Mouse (Mus musculus) hindbrain, embryonic 11.5 days (tissue): Measurements from ENCODE around the gene Rassf8. TPM values are rescaled to one million over a fixed set of nuclear protein-coding genes. Genes with fewer than 3 reads are reported as not detected.

Experiments
- ATAC-seq: fragments of 200-750 bp; cut with Nextera tagmentation; 2 replicates; pipeline ENCODE4 v1.8.0; 2017; ENCODE audit warnings: mild to moderate bottlenecking, moderate TSS enrichment, moderate library complexity; ENCODE audit not compliant: low FRiP score
- DNase-seq: peaks from one replicate; pipeline ENCODE4 v3.0.0-alpha.2; 2015; ENCODE audit warnings: low spot score
- H3K27ac ChIP-seq: fragments of 300-500 bp; sonication (generic); 2 replicates; pipeline ENCODE4 v1.5.1; 2014; ENCODE audit warnings: mild to moderate bottlenecking, low read depth, low read length
- H3K27me3 ChIP-seq: fragments of 300-500 bp; sonication (generic); 2 replicates; pipeline ENCODE4 v1.6.1; 2014; ENCODE audit warnings: mild to moderate bottlenecking, low read length, moderate library complexity, mixed read lengths; ENCODE audit not compliant: control insufficient read depth, insufficient read depth
- H3K36me3 ChIP-seq: fragments of 300-500 bp; sonication (generic); 2 replicates; pipeline ENCODE4 v1.6.1; 2014; ENCODE audit warnings: mild to moderate bottlenecking, low read length, moderate library complexity, mixed read lengths; ENCODE audit not compliant: control insufficient read depth, insufficient read depth
- H3K4me1 ChIP-seq: fragments of 300-500 bp; sonication (generic); replicated peaks from 2 replicates; pipeline ENCODE4 v1.6.1; 2014; ENCODE audit warnings: low read length, mixed read lengths; ENCODE audit not compliant: control insufficient read depth, insufficient read depth
- H3K4me2 ChIP-seq: fragments of 300-500 bp; sonication (generic); replicated peaks from 2 replicates; pipeline ENCODE4 v1.6.1; 2014; ENCODE audit warnings: mild to moderate bottlenecking, low read depth, low read length
- H3K4me3 ChIP-seq: fragments of 300-500 bp; sonication (generic); 2 replicates; pipeline ENCODE4 v1.5.1; 2014; ENCODE audit warnings: low read depth, low read length
- H3K9ac ChIP-seq: fragments of 300-500 bp; sonication (generic); 2 replicates; pipeline ENCODE4 v1.6.1; 2014; ENCODE audit warnings: low read depth, low read length
- H3K9me3 ChIP-seq: fragments of 300-500 bp; sonication (generic); 2 replicates; pipeline ENCODE4 v1.6.1; 2016; ENCODE audit warnings: low read length; ENCODE audit not compliant: control insufficient read depth
- WGBS: fragments of 180-500 bp; shearing (Covaris S2); extraction: QIAGEN DNeasy Blood & Tissue Kit; methylation state at CpG from one replicate; pipeline ENCODE4 v1.1.7; 2014; 5-methylcytosine and 5-hydroxymethylcytosine counted together
- polyA plus RNA-seq: library from polyadenylated mRNA; unstranded; fragments of >200 nt; fragmentation: Nextera tagmentation; extraction: Ambion mirVana; gene quantifications from 2 replicates; pipeline ENCODE4 v1.2.1, GENCODE M21; 2014

The Rassf8 gene
- polyA plus RNA-seq, 1 experiment from 2014 or later, result 7.0 TPM

DNA sequence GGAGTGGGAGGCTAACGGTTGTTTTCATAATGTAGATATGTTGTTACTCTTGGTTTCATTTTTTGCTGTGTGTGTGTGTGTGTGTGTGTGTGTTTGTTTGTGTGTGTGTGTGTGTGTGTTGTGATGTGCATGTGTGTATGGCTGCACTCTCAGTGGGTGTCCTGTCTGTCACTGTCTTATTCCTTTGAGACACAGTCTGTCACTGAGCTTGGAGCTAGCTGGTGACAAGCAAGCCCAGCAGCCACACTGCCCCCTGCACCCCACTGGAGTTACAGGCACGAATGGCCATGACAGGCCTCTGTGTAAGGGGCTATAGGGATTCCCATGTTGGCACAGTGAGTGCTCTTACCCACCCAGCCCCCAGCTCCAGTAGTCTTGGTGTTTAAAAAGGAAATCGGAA lies 51.1 kb downstream of the Rassf8 start:
- H3K36me3 ChIP-seq, result no peaks in the 10 kb centered on the region
- 73% methylated on average over 3 of the region's 3 CpGs for WGBS
- no peak overlapping the region for H3K27ac ChIP-seq
- H3K9me3 ChIP-seq, result no peaks in the 10 kb centered on the region
- H3K4me2 ChIP-seq, result no peak overlapping the region
- H3K4me3 ChIP-seq, result no peak overlapping the region
- H3K27me3 ChIP-seq, result no peaks in the 10 kb centered on the region
- H3K9ac ChIP-seq, result no peak overlapping the region
- DNase-seq, result no peak
- ATAC-seq, result no peak
- no peaks in the 10 kb centered on the region for H3K4me1 ChIP-seq

DNA sequence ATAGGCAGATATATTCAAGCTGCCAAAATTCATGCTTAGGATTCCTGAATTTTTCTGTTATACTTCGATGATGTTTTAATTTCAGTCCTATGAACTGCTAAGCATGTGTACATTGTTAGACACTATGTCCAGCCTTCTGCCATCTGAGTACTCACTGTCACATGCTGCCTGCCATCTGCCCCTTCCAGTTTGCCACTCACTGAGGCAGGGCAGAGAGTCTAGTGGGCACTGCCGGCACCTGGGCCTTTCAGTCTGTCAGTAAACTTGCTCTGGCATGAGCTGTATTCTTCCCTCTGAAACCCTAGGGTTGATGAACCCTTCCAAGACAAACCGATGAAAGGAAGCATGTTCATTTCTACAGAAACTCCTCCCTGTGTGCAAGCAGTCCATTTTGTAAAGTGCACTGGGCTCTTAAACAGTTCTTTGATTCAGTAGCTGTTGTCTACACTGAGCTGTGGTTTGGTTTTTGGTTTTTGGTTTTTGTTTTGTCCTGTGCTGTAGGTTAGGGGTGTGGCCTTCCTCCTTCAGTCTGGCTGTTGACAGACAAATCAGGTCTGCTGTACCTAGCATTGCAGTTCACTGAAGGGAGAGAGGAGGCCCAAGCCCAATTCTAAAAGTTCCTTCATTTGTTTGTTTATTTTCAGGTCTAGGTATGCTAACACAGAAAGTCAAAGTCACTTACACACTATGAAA lies 55.4 kb downstream of the Rassf8 start:
- Histone ChIP-seq H3K9ac (no peak overlapping the region), H3K36me3 (no peaks in the 10 kb centered on the region), H3K4me2 (no peak overlapping the region), H3K27ac (no peak overlapping the region), H3K9me3 (no peaks in the 10 kb centered on the region), H3K4me1 (no peaks in the 10 kb centered on the region), H3K27me3 (no peaks in the 10 kb centered on the region), H3K4me3 (no peak overlapping the region)
- ATAC-seq (no peak), DNase-seq (no peak)
- 87% methylated on average over 3 of the region's 3 CpGs for WGBS

DNA sequence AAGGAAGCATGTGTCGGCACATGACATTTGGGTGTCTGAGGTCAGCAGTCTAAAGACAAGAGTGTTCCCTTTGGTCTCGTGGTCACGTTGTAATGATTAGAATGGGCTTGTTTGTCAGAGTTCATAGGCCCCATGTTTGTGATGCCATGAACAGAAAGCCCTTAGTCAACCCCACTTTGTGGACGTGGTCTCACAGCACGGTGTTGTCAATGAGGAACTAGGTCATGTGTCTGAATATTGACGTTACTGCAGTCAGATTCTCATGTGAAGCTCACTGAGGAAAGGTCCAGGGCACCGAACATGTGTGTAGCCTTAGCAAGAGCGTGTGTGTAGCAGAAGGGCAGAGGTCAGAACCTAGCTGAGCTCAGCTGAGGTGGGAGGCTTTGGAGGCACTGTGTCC lies 56.3 kb downstream of the Rassf8 start:
- no peaks in the 10 kb centered on the region for H3K27me3 ChIP-seq
- WGBS, result 79% methylated on average over 8 of the region's 8 CpGs
- no peak overlapping the region for H3K27ac ChIP-seq
- H3K4me1 ChIP-seq, result no peaks in the 10 kb centered on the region
- H3K4me3 ChIP-seq, result no peak overlapping the region
- no peak overlapping the region for H3K4me2 ChIP-seq
- no peaks in the 10 kb centered on the region for H3K9me3 ChIP-seq
- no peak for DNase-seq
- H3K9ac ChIP-seq, result no peak overlapping the region
- H3K36me3 ChIP-seq, result no peaks in the 10 kb centered on the region
- ATAC-seq, result no peak

DNA sequence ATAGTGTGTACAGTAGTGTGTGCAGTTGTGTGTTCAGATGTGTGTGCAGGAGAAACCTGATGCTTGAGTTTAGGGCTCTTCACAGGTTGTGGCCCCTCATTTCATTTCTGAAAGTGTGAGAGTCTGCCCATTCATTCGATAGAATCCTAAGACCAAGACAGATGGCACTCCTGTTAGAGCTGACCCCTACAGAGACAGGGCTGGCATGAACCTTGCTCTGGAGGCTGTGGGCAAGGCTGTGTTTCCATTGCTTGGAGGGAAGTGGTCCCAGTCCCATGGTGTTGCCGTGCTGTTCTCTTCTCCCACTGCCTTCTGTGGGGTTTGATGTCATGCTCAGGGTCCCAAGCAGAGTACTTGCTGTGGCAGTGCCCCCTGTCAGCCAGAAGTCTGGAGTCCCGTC lies 57.7 kb downstream of the Rassf8 start:
- no peak overlapping the region for H3K27ac ChIP-seq
- ATAC-seq, result no peak
- H3K4me2 ChIP-seq, result no peak overlapping the region
- no peak for DNase-seq
- H3K36me3 ChIP-seq, result no peaks in the 10 kb centered on the region
- WGBS, result 80% methylated on average over 3 of the region's 3 CpGs
- H3K27me3 ChIP-seq, result no peaks in the 10 kb centered on the region
- H3K4me3 ChIP-seq, result no peak overlapping the region
- H3K4me1 ChIP-seq, result no peaks in the 10 kb centered on the region
- H3K9ac ChIP-seq, result no peak overlapping the region
- H3K9me3 ChIP-seq, result no peaks in the 10 kb centered on the region

DNA sequence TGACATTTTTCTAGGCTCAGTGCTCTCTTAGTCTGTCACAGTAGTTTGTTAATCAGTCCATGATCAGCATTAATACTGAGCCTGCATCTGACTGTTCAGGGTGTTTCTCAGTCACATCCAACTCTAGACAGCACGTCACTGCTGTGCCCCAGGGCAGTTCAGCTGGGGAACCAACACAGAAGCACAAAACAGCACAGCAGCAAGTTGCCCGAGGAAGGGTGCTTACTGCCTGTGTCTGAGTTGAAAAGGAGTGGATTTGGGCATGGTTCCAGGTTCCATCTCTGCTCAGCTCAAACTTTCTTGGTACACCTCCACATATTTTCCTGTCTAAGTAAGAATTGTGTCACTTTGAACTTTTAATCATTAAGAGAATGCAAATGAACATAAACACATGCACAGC lies 60.2 kb downstream of the Rassf8 start:
- Histone ChIP-seq H3K4me2 (no peak overlapping the region), H3K27ac (no peak overlapping the region), H3K9ac (no peak overlapping the region), H3K36me3 (no peaks in the 10 kb centered on the region), H3K9me3 (no peaks in the 10 kb centered on the region), H3K4me3 (no peak overlapping the region), H3K4me1 (no peaks in the 10 kb centered on the region), H3K27me3 (no peaks in the 10 kb centered on the region)
- 58% methylated on average over 2 of the region's 2 CpGs for WGBS
- no peak for DNase-seq
- ATAC-seq, result no peak

DNA sequence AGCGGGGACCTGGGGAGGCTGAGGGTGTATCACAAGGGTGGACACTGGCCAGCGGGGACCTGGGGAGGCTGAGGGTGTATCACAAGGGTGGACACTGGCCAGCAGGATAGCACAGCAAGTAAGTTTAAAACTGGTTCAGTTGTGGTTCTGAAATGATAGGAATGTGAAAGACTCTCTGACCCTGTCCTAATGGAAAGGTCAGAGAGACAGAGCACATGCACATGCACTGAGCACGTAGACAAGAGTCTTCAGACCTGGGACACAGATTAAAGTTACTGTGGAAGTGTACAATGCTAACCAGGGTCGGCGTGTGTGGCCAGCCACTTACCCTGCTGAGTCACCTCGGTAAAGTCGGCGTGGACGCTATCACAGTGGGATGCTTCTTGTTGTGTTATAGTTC lies 61.4 kb downstream of the Rassf8 start:
- 82% methylated on average over 9 of the region's 9 CpGs for WGBS
- Histone ChIP-seq H3K4me2 (no peak overlapping the region), H3K36me3 (no peaks in the 10 kb centered on the region), H3K27me3 (no peaks in the 10 kb centered on the region), H3K9me3 (no peaks in the 10 kb centered on the region), H3K27ac (no peak overlapping the region), H3K4me3 (no peak overlapping the region), H3K9ac (no peak overlapping the region), H3K4me1 (no peaks in the 10 kb centered on the region)
- no peak for ATAC-seq
- DNase-seq, result no peak

DNA sequence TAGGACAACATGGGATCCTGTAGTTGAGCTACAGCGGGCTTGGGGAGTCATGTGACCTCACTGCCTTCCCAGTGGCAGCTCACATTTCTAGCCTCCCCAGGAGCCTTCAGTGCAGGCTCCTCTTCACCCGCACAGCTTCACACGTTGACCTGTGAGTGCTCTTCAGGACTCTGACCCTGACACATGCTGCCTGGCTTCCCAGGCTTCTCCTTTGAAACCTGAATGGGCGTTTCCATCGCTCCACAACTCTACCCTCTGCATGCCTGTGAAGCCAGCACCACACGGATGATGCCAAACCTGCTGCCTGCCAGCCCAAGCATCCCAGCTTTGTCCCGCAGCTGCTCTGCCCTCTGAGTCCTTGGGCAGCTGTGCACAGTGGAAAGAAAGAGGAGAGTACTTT lies 63.0 kb downstream of the Rassf8 start:
- no peak overlapping the region for H3K27ac ChIP-seq
- H3K4me1 ChIP-seq, result no peaks in the 10 kb centered on the region
- H3K36me3 ChIP-seq, result no peaks in the 10 kb centered on the region
- ATAC-seq (no peak), DNase-seq (no peak)
- no peaks in the 10 kb centered on the region for H3K27me3 ChIP-seq
- H3K4me2 ChIP-seq, result no peak overlapping the region
- H3K4me3 ChIP-seq, result no peak overlapping the region
- H3K9me3 ChIP-seq, result no peaks in the 10 kb centered on the region
- no peak overlapping the region for H3K9ac ChIP-seq
- WGBS, result 84% methylated on average over 7 of the region's 7 CpGs

DNA sequence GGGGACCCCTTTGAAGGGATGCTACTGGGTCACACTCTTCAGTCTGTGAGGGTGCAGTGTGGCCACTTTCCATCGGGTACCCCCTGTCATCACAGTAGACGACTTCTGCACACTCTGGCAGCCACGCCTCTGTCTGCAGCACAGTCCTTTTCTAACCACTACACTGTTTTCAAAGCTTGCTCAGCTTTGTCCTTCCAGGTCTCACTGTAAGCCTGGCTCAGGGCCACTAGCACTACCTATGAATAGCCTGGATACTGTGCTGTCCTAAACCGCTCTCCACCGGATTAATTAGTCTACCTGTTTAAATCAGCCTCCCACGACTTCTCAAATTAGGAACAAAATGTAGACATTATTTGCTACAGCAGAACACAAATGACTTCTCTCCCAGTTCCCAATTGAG lies 63.5 kb downstream of the Rassf8 start:
- Histone ChIP-seq H3K4me1 (no peaks in the 10 kb centered on the region), H3K4me2 (no peak overlapping the region), H3K4me3 (no peak overlapping the region), H3K36me3 (no peaks in the 10 kb centered on the region), H3K9ac (no peak overlapping the region), H3K9me3 (no peaks in the 10 kb centered on the region), H3K27me3 (no peaks in the 10 kb centered on the region), H3K27ac (no peak overlapping the region)
- ATAC-seq (no peak), DNase-seq (no peak)
- 88% methylated on average over 6 of the region's 6 CpGs for WGBS

DNA sequence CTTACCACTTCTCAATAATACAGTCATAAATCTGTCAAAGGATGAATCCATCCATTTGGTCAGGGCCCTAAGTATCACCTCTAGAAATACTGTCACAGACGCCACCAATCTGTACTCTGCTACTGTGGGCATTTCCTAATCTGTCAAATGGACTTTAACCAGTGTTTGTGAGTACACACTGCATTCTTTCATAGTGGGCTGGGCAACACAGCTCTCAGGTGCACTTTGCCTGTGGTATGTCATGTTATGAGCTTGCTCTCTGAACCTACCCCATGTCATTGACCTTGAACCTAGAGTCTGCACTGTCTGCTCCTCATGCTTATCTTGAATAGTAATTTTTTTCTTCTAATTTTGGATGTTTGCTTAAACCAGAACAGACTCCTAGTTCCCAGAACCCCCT lies 64.6 kb downstream of the Rassf8 start:
- H3K27ac ChIP-seq, result no peak overlapping the region
- H3K9me3 ChIP-seq, result no peaks in the 10 kb centered on the region
- H3K4me2 ChIP-seq, result no peak overlapping the region
- H3K9ac ChIP-seq, result no peak overlapping the region
- 89% methylated on average over 1 of the region's 1 CpGs for WGBS
- ATAC-seq (no peak), DNase-seq (no peak)
- no peaks in the 10 kb centered on the region for H3K27me3 ChIP-seq
- H3K4me3 ChIP-seq, result no peak overlapping the region
- H3K36me3 ChIP-seq, result no peaks in the 10 kb centered on the region
- no peaks in the 10 kb centered on the region for H3K4me1 ChIP-seq
